8 mouse cellular contexts compared by ENCODE assay signal in the genomic region with DNA sequence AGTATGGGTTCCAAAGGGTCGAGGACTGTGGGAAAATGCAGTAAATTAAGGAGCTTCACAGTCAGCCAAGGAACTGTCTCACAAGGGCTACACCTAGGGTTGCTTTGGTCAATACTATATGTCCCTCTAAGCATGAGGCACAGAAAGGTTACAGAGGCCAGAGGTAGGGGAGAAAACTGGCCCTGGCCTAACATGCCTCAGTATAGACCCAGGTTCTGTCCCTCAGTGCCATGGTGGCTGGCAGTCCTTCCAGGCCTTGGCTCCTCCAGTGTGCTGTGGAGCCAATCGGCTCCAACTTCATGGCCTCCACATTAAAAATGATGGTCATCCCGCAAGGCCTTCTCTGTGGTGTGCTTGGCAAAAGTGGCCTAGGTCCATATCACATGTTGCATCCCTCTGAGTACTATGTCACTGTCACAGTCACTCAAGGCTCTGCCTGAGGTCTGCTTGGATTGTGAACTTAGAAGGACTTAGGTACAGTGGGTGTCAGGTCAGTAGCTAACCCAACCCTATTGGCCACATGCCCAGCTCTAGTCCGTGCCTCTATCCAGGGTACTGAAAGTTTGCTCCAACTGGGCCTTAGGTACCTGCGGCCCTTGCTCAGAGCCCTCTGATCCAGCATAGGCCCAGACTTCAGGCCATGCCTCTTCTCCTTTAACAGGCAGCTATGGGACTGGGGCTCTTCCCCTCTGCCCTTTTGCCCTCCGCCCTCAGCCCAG. TPM values are rescaled to one million over a fixed set of nuclear protein-coding genes. Genes with fewer than 3 reads are reported as not detected.
DNase-seq lines count a peak whose midpoint lies in the region; ATAC-seq lines count a peak whose summit lies in the region.

No protein-coding gene starts in this region.

- peak; percentile 72 for DNase-seq in intestine, embryonic 14.5 days (ENCODE audit: low spot score)
- peak; percentile 39 for DNase-seq in Muller cell, postnatal 12 days (ENCODE audit: inconsistent ontology term)
- DNase-seq in frontal cortex, adult 2 months (ENCODE audit: extremely low spot score in 1 of 2, low spot score in 1 of 2): no peak
- DNase-seq in layer of hippocampus, postnatal 10 days (ENCODE audit: low spot score in 2 of 2): no peak
- no peak for DNase-seq in cerebellum, postnatal 25 days

- H3K9ac ChIP-seq in intestine, embryonic 14.5 days (ENCODE audit: low read length): no peak overlapping the region
- H3K9ac ChIP-seq in intestine, embryonic 16.5 days (ENCODE audit: low read depth, low read length): no peak overlapping the region
- H3K9ac ChIP-seq in forebrain, embryonic 13.5 days: no peak overlapping the region
- H3K9ac ChIP-seq in liver, embryonic 16.5 days (ENCODE audit: low read depth, low read length): no peak overlapping the region

- H3K36me3 ChIP-seq in intestine, embryonic 14.5 days (ENCODE audit: control insufficient read depth, insufficient read depth, low read length): no peaks in the 10 kb centered on the region
- H3K36me3 ChIP-seq in intestine, embryonic 16.5 days (ENCODE audit: control insufficient read depth, insufficient read depth, low read length): no peaks in the 10 kb centered on the region
- no peaks in the 10 kb centered on the region for H3K36me3 ChIP-seq in forebrain, embryonic 13.5 days (ENCODE audit: poor library complexity, severe bottlenecking)
- H3K36me3 ChIP-seq in liver, embryonic 16.5 days (ENCODE audit: control insufficient read depth, insufficient read depth): no peaks in the 10 kb centered on the region

- H3K4me3 ChIP-seq in intestine, embryonic 14.5 days (ENCODE audit: low read depth, low read length): no peak overlapping the region
- no peak overlapping the region for H3K4me3 ChIP-seq in intestine, embryonic 16.5 days (ENCODE audit: low read length)
- H3K4me3 ChIP-seq in forebrain, embryonic 13.5 days: no peak overlapping the region
- no peak overlapping the region for H3K4me3 ChIP-seq in liver, embryonic 16.5 days (ENCODE audit: low read depth, low read length)

- no peaks in the 10 kb centered on the region for H3K4me1 ChIP-seq in intestine, embryonic 14.5 days (replicated peaks; ENCODE audit: control insufficient read depth, insufficient read depth, low read length)
- H3K4me1 ChIP-seq in intestine, embryonic 16.5 days (ENCODE audit: control insufficient read depth, insufficient read depth, low read length): no peaks in the 10 kb centered on the region
- peaks cover 62% of the 10 kb centered on the region for H3K4me1 ChIP-seq in forebrain, embryonic 13.5 days
- H3K4me1 ChIP-seq in liver, embryonic 16.5 days (ENCODE audit: control insufficient read depth, low read depth, low read length): peaks cover 9% of the 10 kb centered on the region

- no peaks in the 10 kb centered on the region for H3K27me3 ChIP-seq in intestine, embryonic 14.5 days (replicated peaks; ENCODE audit: control insufficient read depth, insufficient read depth, low read length)
- no peaks in the 10 kb centered on the region for H3K27me3 ChIP-seq in intestine, embryonic 16.5 days (replicated peaks; ENCODE audit: control insufficient read depth, insufficient read depth, low read length)
- 0 out of 2 replicates have a peak, but pooled peaks cover 5% of the 10 kb centered on the region for H3K27me3 ChIP-seq in forebrain, embryonic 13.5 days
- H3K27me3 ChIP-seq in liver, embryonic 16.5 days (ENCODE audit: control insufficient read depth, insufficient read depth, low read depth, low read length): no peaks in the 10 kb centered on the region

- WGBS in intestine, embryonic 14.5 days: 58% methylated on average over 6 of the region's 6 CpGs
- whole genome bisulfite sequencing in intestine, embryonic 16.5 days: 61% methylated on average over 6 of the region's 6 CpGs
- 77% methylated on average over 6 of the region's 6 CpGs for WGBS in forebrain, embryonic 13.5 days
- 51% methylated on average over 6 of the region's 6 CpGs for WGBS in liver, embryonic 16.5 days (ENCODE audit: insufficient replicate concordance)

- H3K4me2 ChIP-seq in intestine, embryonic 14.5 days (ENCODE audit: low read length): no peak overlapping the region
- no peak overlapping the region for H3K4me2 ChIP-seq in intestine, embryonic 16.5 days (ENCODE audit: low read depth, low read length)
- peak overlapping the region; percentile 13; the same call in 1 of the 2 replicates for H3K4me2 ChIP-seq in forebrain, embryonic 13.5 days
- H3K4me2 ChIP-seq in liver, embryonic 16.5 days (ENCODE audit: low read depth, low read length): no peak overlapping the region

- H3K27ac ChIP-seq in intestine, embryonic 14.5 days (ENCODE audit: low read depth): no peak overlapping the region
- no peak overlapping the region for H3K27ac ChIP-seq in intestine, embryonic 16.5 days (ENCODE audit: low read length)
- H3K27ac ChIP-seq in forebrain, embryonic 13.5 days: peak overlapping the region; percentile 66
- no peak overlapping the region for H3K27ac ChIP-seq in liver, embryonic 16.5 days (ENCODE audit: low read length)

- ATAC-seq in intestine, embryonic 14.5 days (replicated peaks; ENCODE audit: low FRiP score, low TSS enrichment, low read depth): no peak
- ATAC-seq in intestine, embryonic 16.5 days: no peak
- ATAC-seq in forebrain, embryonic 13.5 days: no peak
- ATAC-seq in liver, embryonic 16.5 days (ENCODE audit: low read depth): 0 out of 2 replicates have a peak, but pooled peaks have one; percentile 15

- no peaks in the 10 kb centered on the region for H3K9me3 ChIP-seq in intestine, embryonic 14.5 days (ENCODE audit: control insufficient read depth, low read length)
- no peaks in the 10 kb centered on the region for H3K9me3 ChIP-seq in intestine, embryonic 16.5 days (ENCODE audit: control insufficient read depth, low read length)
- H3K9me3 ChIP-seq in forebrain, embryonic 13.5 days (replicated peaks): no peaks in the 10 kb centered on the region
- no peaks in the 10 kb centered on the region for H3K9me3 ChIP-seq in liver, embryonic 16.5 days (replicated peaks; ENCODE audit: control insufficient read depth, low read length)

RNA-seq across cellular contexts. Expression of a gene that starts 47.1 kb away (rescaled TPM):
- 46.7 and 47.6 TPM in 2 replicates for polyA plus RNA-seq in intestine, embryonic 14.5 days (2014; fragmentation: Nextera tagmentation; extraction: Ambion mirVana)
- 39.4 and 40.6 TPM in 2 replicates for polyA plus RNA-seq in intestine, embryonic 16.5 days (2015; fragmentation: Nextera tagmentation; extraction: Ambion mirVana)
- 36.9 TPM in 2 replicates for polyA plus RNA-seq in forebrain, embryonic 13.5 days (2015; fragmentation: Nextera tagmentation; extraction: Ambion mirVana)
- polyA plus RNA-seq in liver, embryonic 16.5 days (2015; fragmentation: Nextera tagmentation; extraction: Ambion mirVana): 14.3 and 14.7 TPM in 2 replicates
- 29.7 and 32.1 TPM in 2 replicates for polyA plus RNA-seq in frontal cortex, adult 2 months (2012; rRNA removed)
- total RNA-seq in layer of hippocampus, postnatal 10 days (2021): 10 to 100 TPM; 33.2 to 33.3 TPM

RNA-seq across cellular contexts. Expression of a gene that starts 55.3 kb away (rescaled TPM):
- 27.1 and 30.8 TPM in 2 replicates for polyA plus RNA-seq in intestine, embryonic 14.5 days (2014; fragmentation: Nextera tagmentation; extraction: Ambion mirVana)
- 39.2 and 39.9 TPM in 2 replicates for polyA plus RNA-seq in intestine, embryonic 16.5 days (2015; fragmentation: Nextera tagmentation; extraction: Ambion mirVana)
- polyA plus RNA-seq in forebrain, embryonic 13.5 days (2015; fragmentation: Nextera tagmentation; extraction: Ambion mirVana): 23.2 and 25.7 TPM in 2 replicates
- 10.6 and 11.2 TPM in 2 replicates for polyA plus RNA-seq in liver, embryonic 16.5 days (2015; fragmentation: Nextera tagmentation; extraction: Ambion mirVana)
- polyA plus RNA-seq in frontal cortex, adult 2 months (2012; rRNA removed): 27.0 and 27.2 TPM in 2 replicates
- 10 to 100 TPM; 17.7 to 19.5 TPM for total RNA-seq in layer of hippocampus, postnatal 10 days (2021)

RNA-seq across cellular contexts. Expression of a gene that starts 55.4 kb away (rescaled TPM):
- polyA plus RNA-seq in intestine, embryonic 14.5 days (2014; fragmentation: Nextera tagmentation; extraction: Ambion mirVana): 34.8 and 42.2 TPM in 2 replicates
- polyA plus RNA-seq in intestine, embryonic 16.5 days (2015; fragmentation: Nextera tagmentation; extraction: Ambion mirVana): 39.1 and 39.8 TPM in 2 replicates
- 59.0 and 61.9 TPM in 2 replicates for polyA plus RNA-seq in forebrain, embryonic 13.5 days (2015; fragmentation: Nextera tagmentation; extraction: Ambion mirVana)
- polyA plus RNA-seq in liver, embryonic 16.5 days (2015; fragmentation: Nextera tagmentation; extraction: Ambion mirVana): 12.1 and 12.5 TPM in 2 replicates
- polyA plus RNA-seq in frontal cortex, adult 2 months (2012; rRNA removed): 65.1 and 65.7 TPM in 2 replicates
- 10 to 100 TPM; 31.1 to 33.1 TPM for total RNA-seq in layer of hippocampus, postnatal 10 days (2021)

Comparison
In these comparisons a context has a peak if more than half of its experiments do, and no peak if none do; other contexts are left out.
1. DNase-seq: peak in intestine, embryonic 14.5 days (single experiment) and Muller cell, postnatal 12 days (single experiment); none in frontal cortex, adult 2 months (0 of 2), layer of hippocampus, postnatal 10 days (0 of 2) and cerebellum, postnatal 25 days (0 of 2).